Mouse (Mus musculus): ENCODE measurements at regions not wholly inside any gene's neighbourhood (a gene's known extent, or its start where the extent isn't known, plus 50 kb on each side); places are given as distances from the start of the nearest gene placed in this dataset.

- TF ChIP-seq MAFK (IDR thresholded peaks at IDR 0.05; ENCODE audit: borderline replicate concordance, low read depth, low read length): no peak
- TF ChIP-seq POLR2A (IDR thresholded peaks at IDR 0.05; ENCODE audit: control insufficient read depth in 1 of 2, insufficient read depth in 1 of 2, low read depth in 1 of 2, low read length in 2 of 2, poor library complexity in 1 of 2): no peak
- TF ChIP-seq ZMIZ1 (IDR thresholded peaks at IDR 0.05; ENCODE audit: low read depth, low read length): no peak
- TF ChIP-seq ELF1 (IDR thresholded peaks at IDR 0.05; ENCODE audit: low read depth, low read length): no peak
- no peak for TF ChIP-seq MAX (IDR thresholded peaks at IDR 0.05; ENCODE audit: low read length)
- no peak for TF ChIP-seq ZNF384 (IDR thresholded peaks at IDR 0.05; ENCODE audit: low read depth, low read length)
- no peak for TF ChIP-seq USF2 (IDR thresholded peaks at IDR 0.05; ENCODE audit: borderline replicate concordance in 1 of 2, insufficient read depth in 1 of 2, low read depth in 1 of 2, low read length in 2 of 2)
- TF ChIP-seq KAT2A (conservative IDR thresholded peaks at IDR 0.05; ENCODE audit: low read depth, low read length): no peak
Measured at GRCm38 (mm10) chr9:8273253-8273652, 139.2 kb upstream of the Cep126 start.

Measured in MEL (cell line).